Mouse (Mus musculus): ENCODE results near the gene Abcf2. TPM values are rescaled to one million over a fixed set of nuclear protein-coding genes. Genes with fewer than 3 reads are reported as not detected.

Gene Abcf2
- 75.0 and 82.7 TPM in 2 replicates for polyA plus RNA-seq (2015; fragmentation: Nextera tagmentation; extraction: Ambion mirVana)

GRCm38 (mm10) chr5:24577183-24577929 is at the start of gene Abcf2:
Gene Abcf2 (minus strand): TSS chr5:24577467.
- WGBS = under 1% methylated on average over 48 of the region's 48 CpGs
- H3K27me3 ChIP-seq (replicated peaks; ENCODE audit: control insufficient read depth, insufficient read depth, low read length) = no peaks in the 10 kb centered on the region
- H3K27ac ChIP-seq (ENCODE audit: low read length) = peak within 1 kb of the TSS; percentile 81
- ATAC-seq = peak; percentile 98
- H3K36me3 ChIP-seq (ENCODE audit: control insufficient read depth, insufficient read depth, low read length) = 0 out of 2 replicates have a peak, but pooled peaks cover 4% of the 10 kb centered on the region
- no peaks in the 10 kb centered on the region for H3K9me3 ChIP-seq (ENCODE audit: control insufficient read depth, low read length)
- H3K9ac ChIP-seq (ENCODE audit: low read depth, low read length) = peak within 1 kb of the TSS; percentile 85
- H3K4me2 ChIP-seq (ENCODE audit: low read depth, low read length) = peak within 1 kb of the TSS; percentile 75
- peaks cover 6% of the 10 kb centered on the region; the same call in 1 of the 2 replicates for H3K4me1 ChIP-seq (ENCODE audit: control insufficient read depth, insufficient read depth, low read length)
- H3K4me3 ChIP-seq (ENCODE audit: low read length) = peak within 1 kb of the TSS; percentile 79

- H3K4me3 ChIP-seq (ENCODE audit: low read length) = no peak overlapping the region
- no peak overlapping the region for H3K9ac ChIP-seq (ENCODE audit: low read depth, low read length)
- H3K4me2 ChIP-seq (ENCODE audit: low read depth, low read length) = 0 out of 2 replicates have a peak overlapping the region, but pooled peaks have one; percentile 84
- no peak overlapping the region for H3K27ac ChIP-seq (ENCODE audit: low read length)
- no peak for ATAC-seq
- no peaks in the 10 kb centered on the region for H3K9me3 ChIP-seq (ENCODE audit: control insufficient read depth, low read length)
- H3K4me1 ChIP-seq (ENCODE audit: control insufficient read depth, insufficient read depth, low read length) = no peaks in the 10 kb centered on the region; the same call in none of the 2 replicates
- H3K36me3 ChIP-seq (ENCODE audit: control insufficient read depth, insufficient read depth, low read length) = no peaks in the 10 kb centered on the region
- WGBS = 37% methylated on average over 4 of the region's 4 CpGs
- peaks cover 14% of the 10 kb centered on the region for H3K27me3 ChIP-seq (replicated peaks; ENCODE audit: control insufficient read depth, insufficient read depth, low read length)
Observed at GRCm38 (mm10) chr5:24624822-24625120, 47.5 kb upstream of the Abcf2 start.

GRCm38 (mm10) chr5:24623986-24624821 is 46.9 kb upstream of the Abcf2 start, which contains the start of gene Smarcd3:
Gene Smarcd3 (minus strand): TSS chr5:24624411.
- peak; percentile 79 for ATAC-seq
- H3K4me1 ChIP-seq (ENCODE audit: control insufficient read depth, insufficient read depth, low read length) = no peaks in the 10 kb centered on the region; the same call in none of the 2 replicates
- H3K36me3 ChIP-seq (ENCODE audit: control insufficient read depth, insufficient read depth, low read length) = no peaks in the 10 kb centered on the region
- peak within 1 kb of the TSS; percentile 84 for H3K4me2 ChIP-seq (ENCODE audit: low read depth, low read length)
- peak within 1 kb of the TSS; percentile 69 for H3K9ac ChIP-seq (ENCODE audit: low read depth, low read length)
- peaks cover 14% of the 10 kb centered on the region for H3K27me3 ChIP-seq (replicated peaks; ENCODE audit: control insufficient read depth, insufficient read depth, low read length)
- 5% methylated on average over 34 of the region's 37 CpGs for WGBS
- H3K9me3 ChIP-seq (ENCODE audit: control insufficient read depth, low read length) = no peaks in the 10 kb centered on the region
- H3K4me3 ChIP-seq (ENCODE audit: low read length) = peak within 1 kb of the TSS; percentile 51
- H3K27ac ChIP-seq (ENCODE audit: low read length) = no peak within 1 kb of the TSS

GRCm38 (mm10) chr5:24623041-24623985 is 46.0 kb upstream of the Abcf2 start:
- H3K36me3 ChIP-seq (ENCODE audit: control insufficient read depth, insufficient read depth, low read length) = no peaks in the 10 kb centered on the region
- no peaks in the 10 kb centered on the region; the same call in none of the 2 replicates for H3K4me1 ChIP-seq (ENCODE audit: control insufficient read depth, insufficient read depth, low read length)
- ATAC-seq = no peak
- H3K27me3 ChIP-seq (replicated peaks; ENCODE audit: control insufficient read depth, insufficient read depth, low read length) = peaks cover 14% of the 10 kb centered on the region
- H3K4me2 ChIP-seq (ENCODE audit: low read depth, low read length) = peak overlapping the region; percentile 84; the same call in 1 of the 2 replicates
- WGBS = 43% methylated on average over 8 of the region's 8 CpGs
- H3K9ac ChIP-seq (ENCODE audit: low read depth, low read length) = 0 out of 2 replicates have a peak overlapping the region, but pooled peaks have one; percentile 69
- H3K9me3 ChIP-seq (ENCODE audit: control insufficient read depth, low read length) = no peaks in the 10 kb centered on the region
- peak overlapping the region; percentile 51 for H3K4me3 ChIP-seq (ENCODE audit: low read length)
- H3K27ac ChIP-seq (ENCODE audit: low read length) = no peak overlapping the region

- Histone ChIP-seq H3K4me1 (ENCODE audit: control insufficient read depth, insufficient read depth, low read length) (no peaks in the 10 kb centered on the region; the same call in none of the 2 replicates), H3K36me3 (ENCODE audit: control insufficient read depth, insufficient read depth, low read length) (no peaks in the 10 kb centered on the region), H3K4me2 (ENCODE audit: low read depth, low read length) (no peak overlapping the region), H3K9me3 (ENCODE audit: control insufficient read depth, low read length) (no peaks in the 10 kb centered on the region), H3K27ac (ENCODE audit: low read length) (no peak overlapping the region), H3K4me3 (ENCODE audit: low read length) (no peak overlapping the region), H3K9ac (ENCODE audit: low read depth, low read length) (no peak overlapping the region), H3K27me3 (replicated peaks; ENCODE audit: control insufficient read depth, insufficient read depth, low read length) (peaks cover 14% of the 10 kb centered on the region)
- 74% methylated on average over 7 of the region's 7 CpGs for WGBS
- no peak for ATAC-seq
Observed at GRCm38 (mm10) chr5:24622386-24623040, 45.2 kb upstream of the Abcf2 start.

GRCm38 (mm10) chr5:24620626-24621025 is 43.4 kb upstream of the Abcf2 start:
- no peak for ATAC-seq
- Histone ChIP-seq H3K4me2 (ENCODE audit: low read depth, low read length) (no peak overlapping the region), H3K36me3 (ENCODE audit: control insufficient read depth, insufficient read depth, low read length) (no peaks in the 10 kb centered on the region), H3K9me3 (ENCODE audit: control insufficient read depth, low read length) (no peaks in the 10 kb centered on the region), H3K9ac (ENCODE audit: low read depth, low read length) (no peak overlapping the region), H3K27me3 (replicated peaks; ENCODE audit: control insufficient read depth, insufficient read depth, low read length) (peaks cover 14% of the 10 kb centered on the region), H3K27ac (ENCODE audit: low read length) (no peak overlapping the region), H3K4me1 (ENCODE audit: control insufficient read depth, insufficient read depth, low read length) (no peaks in the 10 kb centered on the region; the same call in none of the 2 replicates), H3K4me3 (ENCODE audit: low read length) (no peak overlapping the region)
- WGBS = 75% methylated on average over 8 of the region's 8 CpGs

- H3K9ac ChIP-seq (ENCODE audit: low read depth, low read length) = no peak overlapping the region
- no peaks in the 10 kb centered on the region for H3K36me3 ChIP-seq (ENCODE audit: control insufficient read depth, insufficient read depth, low read length)
- H3K27me3 ChIP-seq (replicated peaks; ENCODE audit: control insufficient read depth, insufficient read depth, low read length) = peaks cover 14% of the 10 kb centered on the region
- H3K4me2 ChIP-seq (ENCODE audit: low read depth, low read length) = no peak overlapping the region
- H3K4me1 ChIP-seq (ENCODE audit: control insufficient read depth, insufficient read depth, low read length) = no peaks in the 10 kb centered on the region; the same call in none of the 2 replicates
- no peak overlapping the region for H3K4me3 ChIP-seq (ENCODE audit: low read length)
- no peak overlapping the region for H3K27ac ChIP-seq (ENCODE audit: low read length)
- no peak for ATAC-seq
- 58% methylated on average over 8 of the region's 8 CpGs for WGBS
- H3K9me3 ChIP-seq (ENCODE audit: control insufficient read depth, low read length) = no peaks in the 10 kb centered on the region
Observed at GRCm38 (mm10) chr5:24620116-24620515, 42.8 kb upstream of the Abcf2 start.

GRCm38 (mm10) chr5:24618921-24619320 is 41.7 kb upstream of the Abcf2 start:
- Histone ChIP-seq H3K27me3 (replicated peaks; ENCODE audit: control insufficient read depth, insufficient read depth, low read length) (peaks cover 11% of the 10 kb centered on the region), H3K9me3 (ENCODE audit: control insufficient read depth, low read length) (no peaks in the 10 kb centered on the region), H3K27ac (ENCODE audit: low read length) (no peak overlapping the region), H3K9ac (ENCODE audit: low read depth, low read length) (no peak overlapping the region), H3K36me3 (ENCODE audit: control insufficient read depth, insufficient read depth, low read length) (no peaks in the 10 kb centered on the region), H3K4me2 (ENCODE audit: low read depth, low read length) (no peak overlapping the region), H3K4me3 (ENCODE audit: low read length) (no peak overlapping the region), H3K4me1 (ENCODE audit: control insufficient read depth, insufficient read depth, low read length) (no peaks in the 10 kb centered on the region; the same call in 1 of the 2 replicates)
- no peak for ATAC-seq
- 78% methylated on average over 3 of the region's 3 CpGs for WGBS
